Mouse (Mus musculus) right cerebral cortex, postnatal 10 days (tissue): ENCODE data around the gene Tmem268.

Experiments
- DNase-seq, 2 experiments: peaks; one replicate each; pipeline ENCODE4 v3.0.0; 2021; ENCODE audit warnings: low spot score in 2 of 2

Gene Tmem268

DNA sequence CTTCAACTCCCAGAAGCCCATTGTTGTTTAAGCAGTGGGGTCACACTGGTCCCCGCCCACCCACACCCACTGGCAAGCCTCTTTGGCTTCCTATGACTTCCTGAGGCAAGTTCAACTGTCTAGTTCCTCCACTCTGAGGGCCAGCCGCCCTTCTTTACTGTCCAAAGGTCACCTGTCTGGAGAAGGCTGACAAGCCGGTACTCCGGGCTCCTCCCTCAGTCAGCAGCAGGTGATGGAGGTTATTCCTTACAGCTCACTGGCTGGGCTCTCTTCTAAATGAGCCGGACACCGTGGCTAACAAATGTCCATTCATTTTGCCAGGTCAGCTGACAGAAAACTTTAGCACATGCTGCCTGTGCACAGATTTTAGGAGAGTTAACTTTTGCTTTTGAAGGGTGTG is 42.2 kb downstream of the Tmem268 start:
- DNase-seq: no peak

DNA sequence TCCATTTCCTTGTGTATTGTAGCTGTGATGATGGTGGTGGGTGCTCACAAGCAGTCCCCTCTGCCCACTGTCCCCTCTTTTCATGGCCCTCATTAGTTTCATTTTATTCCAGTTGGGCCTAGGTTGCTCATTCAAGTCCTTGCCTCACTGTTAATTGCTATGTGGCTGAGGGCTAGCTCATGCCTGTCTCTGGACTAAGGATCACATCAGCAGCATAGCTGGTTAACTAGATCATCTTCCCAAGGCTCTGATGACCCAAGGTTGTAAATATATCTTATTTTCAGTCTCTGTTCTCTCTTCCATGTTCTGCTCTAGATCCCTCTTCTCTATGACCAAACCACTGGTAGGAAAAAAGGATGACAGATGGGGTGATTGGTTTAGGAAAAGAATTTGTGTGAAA is 42.7 kb downstream of the Tmem268 start:
- DNase-seq: no peak

DNA sequence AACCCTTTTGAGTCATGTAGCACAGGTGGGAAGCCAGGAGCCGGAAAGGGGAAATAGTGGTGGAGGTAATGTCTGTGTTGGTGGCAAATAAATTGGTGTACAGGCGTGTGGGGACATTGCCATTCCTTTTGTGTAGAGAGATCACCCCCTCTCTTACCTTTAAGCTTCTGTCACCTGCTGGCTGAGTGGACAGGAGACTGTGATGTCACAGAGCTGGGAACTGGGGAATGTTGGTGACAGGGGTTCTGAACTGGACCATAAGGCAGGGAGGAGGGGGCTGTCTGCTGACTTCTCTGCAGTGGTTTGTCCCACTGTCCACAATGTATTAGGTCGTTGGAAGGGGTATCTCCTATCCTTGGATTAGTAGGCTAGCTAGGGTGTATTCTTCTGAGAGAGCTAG is 46.4 kb downstream of the Tmem268 start, which contains the start of gene Gm11213:
Gene Gm11213, minus strand, starts transcription at position 317 of the 400 bp plus-strand sequence.
- DNase-seq: no peak

DNA sequence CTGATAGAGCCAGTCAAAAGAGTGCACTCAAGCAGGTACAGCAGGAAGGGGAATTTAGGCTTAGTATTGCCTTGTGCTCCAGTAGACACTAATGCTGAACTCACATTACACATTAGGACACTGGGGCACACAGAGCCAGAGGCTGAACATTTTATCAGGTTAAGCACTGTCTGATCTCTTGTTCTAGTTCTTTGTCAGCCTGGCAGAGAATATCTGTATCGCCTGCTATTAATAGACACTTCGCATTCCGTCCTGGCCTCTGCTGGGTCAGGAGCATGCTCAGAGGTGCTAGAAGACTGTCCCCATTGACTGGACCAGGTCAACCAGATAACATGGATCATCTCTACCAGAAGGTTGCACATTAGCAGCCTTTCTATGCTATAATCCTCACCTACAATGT is 47.0 kb downstream of the Tmem268 start:
- no peak for DNase-seq

DNA sequence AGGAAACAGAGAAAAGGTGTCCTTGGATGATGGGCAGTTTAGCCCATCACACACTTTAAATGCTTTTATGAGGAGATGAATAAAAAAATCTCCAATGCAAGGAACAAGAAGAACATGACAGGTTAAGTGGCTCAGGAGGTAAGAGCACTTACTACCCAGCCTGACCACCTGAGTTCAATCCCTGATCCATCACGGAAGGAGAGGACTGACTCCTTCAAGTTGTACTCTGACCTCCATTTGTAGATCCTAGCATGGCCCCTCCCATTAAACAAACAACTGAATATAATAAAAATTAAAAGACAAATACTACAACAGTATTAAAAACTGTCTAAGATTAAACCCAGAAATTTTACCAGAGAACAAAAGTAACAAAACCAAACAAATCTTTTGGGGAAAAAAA is 47.4 kb downstream of the Tmem268 start:
- no peak for DNase-seq

DNA sequence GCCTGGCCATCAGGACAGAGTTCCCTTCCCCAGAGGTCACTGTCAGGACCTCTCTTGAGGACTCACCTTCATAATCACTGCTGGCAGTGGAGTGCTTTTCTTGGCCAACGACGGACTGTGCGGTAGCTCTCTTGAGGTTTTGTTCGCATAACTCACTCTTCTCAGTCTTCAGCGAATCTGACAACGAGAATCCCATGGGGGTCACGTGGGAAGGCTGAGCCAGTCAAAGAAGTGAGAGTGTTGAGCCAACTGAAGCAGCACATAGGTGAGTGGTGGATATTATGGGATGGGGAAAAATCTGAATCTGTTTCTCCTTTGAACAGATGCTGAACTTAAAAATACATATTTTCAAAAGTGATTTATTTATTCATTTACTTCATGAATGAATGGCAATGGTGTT is 49.8 kb downstream of the Tmem268 start:
- DNase-seq: no peak

DNA sequence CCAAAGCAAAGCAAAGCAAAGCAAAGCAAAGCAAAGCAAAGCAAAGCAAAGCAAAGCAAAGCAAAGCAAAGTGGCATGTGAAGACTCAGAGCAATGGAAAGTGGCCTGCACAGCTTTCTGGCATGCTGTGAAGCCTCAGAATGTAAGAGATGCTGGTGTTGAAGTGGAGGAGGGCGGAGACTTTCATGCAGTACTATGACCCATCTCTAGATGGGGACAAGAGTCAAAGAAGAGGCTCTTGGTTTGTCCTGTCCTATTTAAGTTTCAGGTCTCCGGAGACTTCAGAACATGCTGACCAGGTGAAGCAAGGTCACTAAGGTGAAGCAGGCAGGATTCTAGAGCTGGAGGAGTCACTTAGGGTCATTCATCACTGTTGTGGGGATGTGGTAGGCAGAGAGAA is 63.3 kb downstream of the Tmem268 start:
- no peak for DNase-seq

DNA sequence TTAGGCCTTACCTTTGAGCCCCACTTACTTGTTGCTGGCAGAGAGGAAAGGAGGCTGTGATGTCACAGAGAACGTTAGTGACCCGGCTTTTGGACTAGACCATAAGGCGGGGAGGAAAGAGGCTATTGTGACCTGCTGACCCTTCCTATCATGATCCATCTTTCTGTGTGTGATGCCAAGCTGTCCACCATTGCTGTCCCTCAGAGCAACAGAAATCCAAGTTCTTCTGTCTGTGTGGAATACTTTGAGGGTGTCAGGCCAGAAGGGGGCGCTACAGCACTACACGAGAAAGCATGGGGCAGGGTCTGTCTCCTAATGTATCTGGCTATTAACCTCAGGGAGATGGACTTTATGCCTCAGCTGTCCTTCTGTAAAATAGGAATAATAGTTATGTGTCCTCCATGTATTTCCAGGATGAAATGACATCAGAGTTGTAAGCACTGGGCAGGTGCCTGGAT is 63.8 kb downstream of the Tmem268 start, which contains the start of gene Tex48:
Gene Tex48, minus strand, starts transcription at position 51 of the 458 bp plus-strand sequence.
- DNase-seq: no peak

DNA sequence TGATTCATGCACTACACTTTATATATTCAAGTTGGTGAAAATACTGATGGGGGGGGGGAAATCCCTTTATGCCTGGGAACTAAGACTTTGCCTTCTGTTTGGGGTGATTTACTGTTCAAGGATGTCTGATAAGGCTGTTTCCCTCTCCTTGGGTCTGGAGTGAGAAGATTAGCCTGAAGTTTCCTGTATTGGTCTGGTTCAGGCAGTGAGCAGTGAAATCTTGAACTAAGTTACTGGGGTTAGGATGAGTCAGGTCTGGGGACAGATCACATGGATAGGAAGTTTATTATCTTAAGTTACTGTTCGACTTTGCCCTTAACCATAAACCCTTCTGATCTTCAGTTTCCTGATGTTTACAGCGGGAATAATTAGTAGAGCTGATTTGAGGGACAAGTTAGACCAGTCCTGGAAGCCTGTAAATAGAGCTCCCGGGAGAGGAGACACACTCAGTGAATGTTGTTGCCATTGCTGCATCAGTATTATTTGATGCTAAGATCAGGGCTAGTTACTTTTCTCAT is 67.0 kb downstream of the Tmem268 start:
- DNase-seq: no peak

DNA sequence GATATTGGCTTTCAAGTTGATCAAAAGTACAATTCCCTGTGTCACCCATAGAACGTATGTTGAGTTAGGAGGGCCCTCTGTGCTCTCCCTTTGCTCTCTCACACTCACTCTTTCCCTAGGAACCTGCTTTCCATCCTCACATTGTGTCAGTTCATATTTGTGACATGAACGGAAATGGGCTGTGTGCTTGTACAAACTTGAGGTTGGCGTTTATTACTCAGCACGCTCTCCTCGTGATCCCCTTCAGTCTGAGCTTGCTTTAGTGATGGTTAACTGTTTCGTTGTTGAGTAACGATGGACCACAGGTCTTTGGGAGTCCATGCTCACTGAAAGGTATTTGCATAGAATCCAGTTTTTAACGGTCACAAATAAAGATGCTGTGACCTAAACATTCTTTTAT is 68.5 kb downstream of the Tmem268 start:
- no peak for DNase-seq

DNA sequence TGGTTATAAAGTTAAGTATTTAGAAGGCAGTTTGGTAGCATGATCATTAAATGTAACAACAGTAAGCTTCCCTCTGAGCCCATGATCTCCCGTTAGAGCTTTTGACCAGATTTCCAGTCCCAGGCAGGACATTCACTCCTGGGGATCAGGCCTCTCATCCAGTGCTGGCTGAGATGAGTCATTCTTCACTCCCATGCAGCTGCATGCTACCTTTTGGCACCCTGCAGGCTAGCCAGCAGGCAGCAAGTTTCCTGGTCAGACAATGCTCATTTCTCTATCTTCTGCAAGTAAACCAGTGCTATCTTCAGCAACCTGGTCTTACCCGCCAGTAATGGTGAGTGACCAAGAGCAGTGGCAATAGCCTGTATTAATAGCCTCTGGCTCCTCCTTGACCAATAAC is 74.6 kb downstream of the Tmem268 start:
- DNase-seq: no peak
